Mouse (Mus musculus): Measurements from ENCODE around the gene Usp49. TPM values are rescaled to one million over a fixed set of nuclear protein-coding genes. Genes with fewer than 3 reads are reported as not detected.
"Not testable (repeated sequence)": the region's sequence is repeated elsewhere in the genome, so short reads cannot be mapped to it uniquely, and the experiment has no call there.

Gene Usp49
- total and polyA plus RNA-seq, 2 experiments, result 2.1 to 2.2 TPM

DNA sequence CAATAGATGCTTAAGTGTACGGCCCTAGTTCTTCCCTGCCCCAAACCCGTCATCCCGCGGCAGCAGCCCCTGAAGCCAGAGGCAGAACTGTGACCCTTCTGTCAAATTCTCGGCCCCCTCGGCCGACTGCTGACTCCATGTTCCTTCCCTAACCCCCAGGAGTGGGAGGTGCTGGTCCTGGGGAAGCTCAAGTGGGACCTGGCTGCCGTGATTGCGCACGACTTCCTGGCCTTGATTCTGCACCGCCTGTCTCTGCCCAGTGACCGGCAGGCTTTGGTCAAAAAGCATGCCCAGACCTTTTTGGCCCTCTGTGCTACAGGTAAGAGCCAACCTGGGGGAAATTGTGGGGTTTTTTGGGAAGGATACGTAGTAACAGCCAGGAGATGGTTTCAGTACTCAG is 33.2 kb upstream of the Usp49 start:
- H3K36me3 ChIP-seq (ENCODE audit: control insufficient read depth, insufficient read depth, low read length), result peaks cover 5% of the 10 kb centered on the region; the same call in 1 of the 2 replicates
- peaks cover 8% of the 10 kb centered on the region for H3K4me1 ChIP-seq (ENCODE audit: control insufficient read depth, insufficient read depth, low read length)
- H3K79me2 ChIP-seq (ENCODE audit: control insufficient read depth, insufficient read depth, low read length), result peaks cover 5% of the 10 kb centered on the region; the same call in 1 of the 2 replicates
- WGBS, result 67% methylated on average over 13 of the region's 13 CpGs
- DNase-seq (ENCODE audit: extremely low read depth, low read depth, low spot score), result no peak
- no peaks in the 10 kb centered on the region for H3K27me3 ChIP-seq (ENCODE audit: control insufficient read depth, insufficient read depth, low read length)
- no peak overlapping the region for H3K27ac ChIP-seq (replicated peaks; ENCODE audit: insufficient read depth, low read depth, low read length)
- TF ChIP-seq POLR2A (IDR thresholded peaks at IDR 0.05; ENCODE audit: extremely low read depth, insufficient read depth, low read length) (no peak), CTCF (IDR thresholded peaks at IDR 0.05; ENCODE audit: low read depth, low read length) (no peak)
- no peak overlapping the region for H3K9ac ChIP-seq (ENCODE audit: low read depth, low read length)
- H3K4me3 ChIP-seq (ENCODE audit: insufficient read depth, low read depth, low read length), result no peak overlapping the region

DNA sequence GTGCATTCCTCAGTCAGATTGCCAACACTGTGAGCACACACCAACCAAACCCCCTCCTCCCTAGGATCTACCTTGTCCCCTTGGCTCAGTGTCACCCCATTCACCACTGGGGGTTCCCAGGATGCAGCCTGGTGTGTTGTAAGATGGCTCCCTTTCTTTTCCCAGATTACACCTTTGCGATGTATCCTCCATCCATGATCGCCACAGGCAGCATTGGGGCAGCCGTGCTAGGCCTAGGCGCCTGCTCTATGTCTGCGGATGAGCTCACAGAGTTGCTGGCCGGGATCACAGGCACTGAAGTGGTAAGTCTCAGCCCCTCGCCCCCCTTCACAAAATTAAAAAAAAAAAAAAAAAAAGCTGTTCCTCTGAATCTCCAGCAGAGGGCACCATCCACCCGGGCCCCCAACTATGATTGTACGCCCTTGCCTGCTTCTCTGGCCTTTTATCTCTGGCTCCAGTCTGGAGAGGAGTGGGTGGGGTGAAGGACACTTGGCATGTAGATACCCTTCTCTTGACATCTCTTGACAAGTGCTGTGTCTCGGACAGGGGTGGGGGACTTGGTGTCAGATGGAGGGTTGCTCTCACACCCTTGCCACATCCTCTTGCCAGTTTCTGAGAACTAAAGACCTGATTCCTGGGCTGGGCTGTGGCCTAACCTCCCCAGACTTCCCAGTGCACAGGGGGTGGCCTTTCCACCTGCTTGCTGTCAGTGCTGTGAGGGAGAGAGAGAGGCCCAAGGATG is 32.5 kb upstream of the Usp49 start:
- peak; percentile 62 for TF ChIP-seq CTCF (IDR thresholded peaks at IDR 0.05; ENCODE audit: low read depth, low read length)
- no peak for TF ChIP-seq POLR2A (IDR thresholded peaks at IDR 0.05; ENCODE audit: extremely low read depth, insufficient read depth, low read length)
- Histone ChIP-seq H3K9ac (ENCODE audit: low read depth, low read length) (no peak overlapping the region), H3K27ac (replicated peaks; ENCODE audit: insufficient read depth, low read depth, low read length) (no peak overlapping the region), H3K79me2 (ENCODE audit: control insufficient read depth, insufficient read depth, low read length) (peaks cover 5% of the 10 kb centered on the region; the same call in 1 of the 2 replicates), H3K4me3 (ENCODE audit: insufficient read depth, low read depth, low read length) (no peak overlapping the region), H3K27me3 (ENCODE audit: control insufficient read depth, insufficient read depth, low read length) (no peaks in the 10 kb centered on the region), H3K4me1 (ENCODE audit: control insufficient read depth, insufficient read depth, low read length) (peaks cover 6% of the 10 kb centered on the region), H3K36me3 (ENCODE audit: control insufficient read depth, insufficient read depth, low read length) (peaks cover 7% of the 10 kb centered on the region; the same call in 1 of the 2 replicates)
- WGBS, result 51% methylated on average over 10 of the region's 10 CpGs
- DNase-seq (ENCODE audit: extremely low read depth, low read depth, low spot score), result peak; percentile 46

DNA sequence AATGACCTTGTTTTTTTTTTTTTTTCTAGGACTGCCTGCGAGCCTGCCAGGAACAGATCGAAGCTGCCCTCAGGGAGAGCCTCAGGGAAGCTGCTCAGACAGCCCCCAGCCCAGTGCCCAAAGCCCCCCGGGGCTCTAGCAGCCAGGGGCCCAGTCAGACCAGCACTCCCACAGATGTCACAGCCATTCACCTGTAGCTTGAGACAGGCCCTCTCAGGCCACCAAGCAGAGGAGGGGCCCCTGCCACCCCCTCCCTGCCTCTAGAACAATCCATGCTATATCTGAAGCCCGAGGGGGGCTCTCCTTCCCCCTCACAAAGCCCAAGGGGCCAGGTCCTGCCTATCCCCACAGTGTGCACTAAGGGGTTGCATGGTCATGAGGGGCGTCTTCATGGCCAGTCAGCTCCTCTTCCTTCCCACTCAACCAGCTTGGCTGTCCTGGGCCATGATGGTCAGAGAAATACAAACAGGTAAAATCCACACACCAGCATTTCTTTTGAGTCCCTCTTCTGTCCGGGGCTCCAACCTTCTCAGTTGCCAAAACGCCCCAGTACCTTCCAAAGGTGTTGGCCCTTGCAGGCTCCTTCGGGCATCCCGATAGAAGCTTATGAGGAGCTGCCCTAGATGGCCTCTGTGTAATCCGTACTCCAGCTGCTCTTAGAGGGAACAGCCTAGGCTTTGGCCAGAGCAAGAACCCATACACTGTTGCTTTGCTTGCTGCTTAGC is 31.7 kb upstream of the Usp49 start:
- not testable (repeated sequence) for H3K4me1 ChIP-seq (ENCODE audit: control insufficient read depth, insufficient read depth, low read length); DNase-seq (ENCODE audit: extremely low read depth, low read depth, low spot score); H3K4me3 ChIP-seq (ENCODE audit: insufficient read depth, low read depth, low read length); H3K36me3 ChIP-seq (ENCODE audit: control insufficient read depth, insufficient read depth, low read length); H3K27me3 ChIP-seq (ENCODE audit: control insufficient read depth, insufficient read depth, low read length); H3K79me2 ChIP-seq (ENCODE audit: control insufficient read depth, insufficient read depth, low read length); H3K9ac ChIP-seq (ENCODE audit: low read depth, low read length); H3K27ac ChIP-seq (replicated peaks; ENCODE audit: insufficient read depth, low read depth, low read length)
- WGBS, result 75% methylated on average over 10 of the region's 10 CpGs

DNA sequence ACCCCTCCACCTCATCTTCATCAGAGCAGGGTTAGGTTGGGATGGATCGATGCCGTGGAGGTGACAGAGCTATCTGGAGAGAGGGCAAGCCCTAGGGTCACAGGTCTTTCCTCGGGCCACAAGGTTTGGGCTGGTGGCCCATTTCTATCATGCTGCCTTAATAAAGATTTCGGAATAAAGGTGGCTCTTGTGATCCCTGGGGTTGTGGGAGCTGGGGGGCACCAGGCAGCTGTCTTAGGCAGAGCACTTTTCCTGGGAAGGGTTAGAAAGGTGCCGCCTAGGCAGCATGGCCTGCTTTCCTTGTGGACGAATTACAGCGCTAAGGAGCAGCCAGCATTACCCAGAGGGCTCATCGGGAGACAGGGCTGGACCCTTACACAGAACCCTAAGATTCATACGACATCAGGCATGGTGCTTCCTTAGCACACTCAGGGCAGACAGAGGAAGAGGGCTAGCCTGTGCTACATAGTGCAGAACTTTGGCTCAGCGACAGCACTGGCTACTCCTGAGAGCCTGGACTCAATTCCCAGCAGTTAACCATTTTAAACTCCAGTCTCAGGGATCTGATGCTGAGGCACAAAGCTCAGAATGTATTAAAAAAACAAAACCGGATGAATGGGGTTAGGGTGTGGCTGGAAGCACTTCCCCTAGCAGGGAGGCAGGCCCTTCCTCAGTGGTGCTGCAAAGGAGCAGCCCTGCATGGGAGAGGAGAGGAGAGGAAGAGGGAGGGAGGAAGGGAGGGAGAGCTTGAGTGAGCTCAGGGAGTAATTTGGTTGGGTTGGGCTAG is 30.8 kb upstream of the Usp49 start:
- Histone ChIP-seq H3K79me2 (ENCODE audit: control insufficient read depth, insufficient read depth, low read length) (0 out of 2 replicates have a peak, but pooled peaks cover under 1% of the 10 kb centered on the region), H3K4me3 (ENCODE audit: insufficient read depth, low read depth, low read length) (no peak overlapping the region), H3K9ac (ENCODE audit: low read depth, low read length) (no peak overlapping the region), H3K27ac (replicated peaks; ENCODE audit: insufficient read depth, low read depth, low read length) (no peak overlapping the region), H3K27me3 (ENCODE audit: control insufficient read depth, insufficient read depth, low read length) (no peaks in the 10 kb centered on the region), H3K4me1 (ENCODE audit: control insufficient read depth, insufficient read depth, low read length) (peaks cover 3% of the 10 kb centered on the region), H3K36me3 (ENCODE audit: control insufficient read depth, insufficient read depth, low read length) (peaks cover 8% of the 10 kb centered on the region; the same call in 1 of the 2 replicates)
- 70% methylated on average over 11 of the region's 11 CpGs for WGBS
- DNase-seq (ENCODE audit: extremely low read depth, low read depth, low spot score), result peak; percentile 20
- TF ChIP-seq CTCF (IDR thresholded peaks at IDR 0.05; ENCODE audit: low read depth, low read length), result no peak

DNA sequence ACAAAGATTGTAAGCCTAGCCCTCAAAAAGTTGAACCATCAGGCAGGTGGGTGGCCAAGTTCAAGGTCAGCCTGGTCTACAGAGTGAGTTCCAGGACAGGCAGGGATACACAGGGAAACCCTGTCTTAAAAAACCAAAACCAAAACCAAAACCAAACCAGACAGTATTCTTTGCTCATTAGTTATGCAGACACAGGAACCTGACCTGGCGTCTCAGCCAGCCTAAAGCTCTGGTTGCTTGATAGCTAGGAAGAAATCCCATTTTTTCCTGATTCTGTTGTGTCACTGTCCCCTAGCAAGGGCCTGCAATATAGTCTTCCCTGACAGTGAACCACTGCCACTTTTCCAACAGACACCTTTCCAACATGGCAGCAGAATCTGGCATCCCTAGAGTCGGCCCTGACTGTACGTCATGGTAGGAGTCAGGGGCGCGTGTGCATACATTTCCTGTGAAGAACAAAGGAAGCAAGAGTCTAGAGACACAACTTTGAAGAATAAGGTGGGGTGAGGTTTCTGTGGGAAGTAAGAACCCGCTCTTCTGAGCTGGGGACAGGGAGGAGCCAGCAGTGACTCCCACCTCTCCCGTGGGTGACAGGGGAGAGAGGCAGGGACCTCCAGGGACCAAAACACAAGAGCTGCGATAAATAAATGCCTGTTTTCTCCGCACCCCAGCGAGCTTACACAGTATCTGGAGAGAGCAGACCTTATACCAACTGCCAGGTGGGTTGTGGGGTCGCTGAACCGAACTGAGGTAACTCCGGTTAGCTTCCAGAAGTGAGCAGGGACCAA is 29.7 kb upstream of the Usp49 start:
- Histone ChIP-seq H3K36me3 (ENCODE audit: control insufficient read depth, insufficient read depth, low read length) (peaks cover 8% of the 10 kb centered on the region; the same call in 1 of the 2 replicates), H3K79me2 (ENCODE audit: control insufficient read depth, insufficient read depth, low read length) (no peaks in the 10 kb centered on the region), H3K9ac (ENCODE audit: low read depth, low read length) (no peak overlapping the region), H3K27ac (replicated peaks; ENCODE audit: insufficient read depth, low read depth, low read length) (no peak overlapping the region), H3K27me3 (ENCODE audit: control insufficient read depth, insufficient read depth, low read length) (no peaks in the 10 kb centered on the region), H3K4me3 (ENCODE audit: insufficient read depth, low read depth, low read length) (no peak overlapping the region), H3K4me1 (ENCODE audit: control insufficient read depth, insufficient read depth, low read length) (peaks cover 3% of the 10 kb centered on the region)
- TF ChIP-seq POLR2A (IDR thresholded peaks at IDR 0.05; ENCODE audit: extremely low read depth, insufficient read depth, low read length), result no peak
- TF ChIP-seq CTCF (IDR thresholded peaks at IDR 0.05; ENCODE audit: low read depth, low read length), result no peak
- no peak for DNase-seq (ENCODE audit: extremely low read depth, low read depth, low spot score)
- WGBS, result 88% methylated on average over 13 of the region's 13 CpGs
